Mouse (Mus musculus): Measurements from ENCODE around the gene Cd84.

Cd84 gene

GRCm38 (mm10) chr1:171917305-171918039, 78.0 kb downstream of the Cd84 start, which contains the start of gene Slamf6:
Slamf6 (plus strand) TSS chr1:171917515.
- DNase-seq (ENCODE audit: low spot score), result no peak

- DNase-seq (ENCODE audit: low spot score), result no peak
Observed at GRCm38 (mm10) chr1:171918136-171918920, 78.8 kb downstream of the Cd84 start.

GRCm38 (mm10) chr1:171919193-171919592, 79.7 kb downstream of the Cd84 start:
- DNase-seq (ENCODE audit: low spot score), result no peak

- DNase-seq (ENCODE audit: low spot score), result no peak
Observed at GRCm38 (mm10) chr1:171919901-171920510, 80.5 kb downstream of the Cd84 start.

DNA sequence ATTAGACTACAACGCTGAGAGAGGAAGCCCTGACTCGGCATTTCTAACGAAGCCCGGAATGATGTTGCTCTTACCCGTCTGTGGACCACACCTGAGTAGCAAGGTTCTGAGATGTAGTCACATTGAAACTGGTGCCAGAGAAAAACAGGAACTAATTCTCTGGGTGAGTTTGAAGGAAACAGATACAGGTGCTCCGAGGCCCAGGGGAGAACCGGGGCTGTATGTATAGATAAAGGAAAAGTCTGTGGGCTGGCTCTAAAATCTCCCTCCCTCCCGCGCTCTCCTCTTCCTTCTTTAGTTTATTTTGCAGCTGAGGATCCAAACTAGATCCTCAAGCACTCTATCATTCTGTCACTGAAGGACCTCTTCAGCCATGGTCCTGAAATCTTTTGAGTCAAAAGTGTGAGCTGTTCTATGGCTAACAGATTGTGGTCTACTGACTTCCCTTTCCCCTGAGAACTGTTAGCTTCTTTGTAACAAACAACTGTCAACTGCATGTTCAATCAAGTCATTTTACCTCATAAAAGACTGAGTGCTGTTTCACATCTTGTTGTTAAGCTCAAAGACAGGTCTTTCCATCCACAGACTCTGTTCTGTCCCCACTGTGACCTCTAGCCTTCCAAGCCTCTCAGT, 81.6 kb downstream of the Cd84 start:
- DNase-seq (ENCODE audit: low spot score), result no peak

GRCm38 (mm10) chr1:171921641-171922040, 82.1 kb downstream of the Cd84 start:
- DNase-seq (ENCODE audit: low spot score), result no peak

DNA sequence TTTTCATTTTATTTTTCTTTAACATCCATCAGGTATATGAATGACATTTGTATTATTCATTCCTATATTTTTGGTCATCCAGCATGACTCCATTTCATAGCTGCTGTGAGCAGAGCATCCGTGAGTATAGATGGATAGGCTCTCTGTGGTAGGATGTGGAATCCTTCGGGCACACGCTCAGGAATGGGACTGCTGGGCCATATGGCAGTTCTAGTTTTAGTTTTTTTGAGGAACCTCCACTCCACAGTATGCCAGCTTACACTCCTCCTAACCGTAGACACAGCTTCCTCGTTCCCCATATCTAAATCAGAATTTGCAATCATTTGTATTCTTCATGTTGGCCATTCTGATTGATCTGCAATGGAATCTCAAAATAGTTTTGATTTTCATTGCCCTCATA, 83.3 kb downstream of the Cd84 start:
- DNase-seq (ENCODE audit: low spot score), result no peak

DNA sequence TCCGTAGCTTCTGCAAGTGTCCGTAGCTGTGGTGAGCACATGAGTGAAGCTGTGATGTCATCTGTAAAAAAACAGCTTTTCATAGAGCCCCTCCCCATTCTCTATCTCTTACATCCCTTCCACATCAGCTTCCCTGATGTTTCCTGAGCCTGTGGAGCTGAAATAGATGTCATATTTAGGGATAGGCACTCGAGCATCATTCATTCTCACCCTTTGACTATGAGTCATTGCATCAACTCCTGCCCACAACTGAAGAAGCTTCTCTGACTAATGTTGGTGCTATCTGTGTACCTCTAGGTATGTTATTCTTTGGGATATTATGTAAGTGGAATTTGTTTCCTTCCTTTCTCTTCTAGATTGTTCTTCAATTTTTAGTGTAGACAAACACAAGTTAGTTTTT, 85.4 kb downstream of the Cd84 start:
- no peak for DNase-seq (ENCODE audit: low spot score)

- DNase-seq (ENCODE audit: low spot score), result no peak
Observed at GRCm38 (mm10) chr1:171933851-171934250, 94.4 kb downstream of the Cd84 start.

GRCm38 (mm10) chr1:171938952-171939948, 99.8 kb downstream of the Cd84 start:
- no peak for DNase-seq (ENCODE audit: low spot score)
